Mouse (Mus musculus) hindbrain, embryonic 14.5 days (tissue): Measurements from ENCODE around the gene Serpina1c. TPM values are rescaled to one million over a fixed set of nuclear protein-coding genes. Genes with fewer than 3 reads are reported as not detected.
"Not testable (repeated sequence)": the region's sequence is repeated elsewhere in the genome, so short reads cannot be mapped to it uniquely, and the experiment has no call there.

ENCODE experiments used
- ATAC-seq: fragments of 200-750 bp; cut with Nextera tagmentation; 2 replicates; pipeline ENCODE4 v1.8.0; 2017; ENCODE audit warnings: moderate number of reproducible peaks, mild to moderate bottlenecking, moderate TSS enrichment, moderate library complexity; ENCODE audit not compliant: low FRiP score
- DNase-seq: peaks from one replicate; pipeline ENCODE4 v3.0.0-alpha.2; 2015; ENCODE audit warnings: low spot score
- H3K27ac ChIP-seq: fragments of 300-500 bp; sonication (generic); 2 replicates; pipeline ENCODE4 v1.5.1; 2014; ENCODE audit warnings: mild to moderate bottlenecking, moderate library complexity
- H3K27me3 ChIP-seq: fragments of 300-500 bp; sonication (generic); 2 replicates; pipeline ENCODE4 v1.6.1; 2014; ENCODE audit warnings: mild to moderate bottlenecking, low read length, mixed read lengths; ENCODE audit not compliant: control insufficient read depth, insufficient read depth
- H3K36me3 ChIP-seq: fragments of 300-500 bp; sonication (generic); replicated peaks from 2 replicates; pipeline ENCODE4 v1.6.1; 2014; ENCODE audit not compliant: control insufficient read depth, insufficient read depth
- H3K4me1 ChIP-seq: fragments of 300-500 bp; sonication (generic); replicated peaks from 2 replicates; pipeline ENCODE4 v1.6.1; 2014; ENCODE audit warnings: antibody characterized with exemption, low read length, mixed read lengths; ENCODE audit not compliant: control insufficient read depth, insufficient read depth
- H3K4me2 ChIP-seq: fragments of 300-500 bp; sonication (generic); replicated peaks from 2 replicates; pipeline ENCODE4 v1.6.1; 2014; ENCODE audit warnings: mild to moderate bottlenecking, moderate library complexity
- H3K4me3 ChIP-seq: fragments of 300-500 bp; sonication (generic); replicated peaks from 2 replicates; pipeline ENCODE4 v1.5.1; 2014; ENCODE audit warnings: mild to moderate bottlenecking, low read length
- H3K9ac ChIP-seq: fragments of 300-500 bp; sonication (generic); 2 replicates; pipeline ENCODE4 v1.6.1; 2014
- H3K9me3 ChIP-seq: fragments of 300-500 bp; sonication (generic); 2 replicates; pipeline ENCODE4 v1.6.1; 2016; ENCODE audit warnings: low read length; ENCODE audit not compliant: control insufficient read depth
- WGBS: fragments of 180-500 bp; shearing (Covaris S2); extraction: QIAGEN DNeasy Blood & Tissue Kit; methylation state at CpG from one replicate; pipeline ENCODE4 v1.1.7; 2014; 5-methylcytosine and 5-hydroxymethylcytosine counted together
- polyA plus RNA-seq: library from polyadenylated mRNA; unstranded; fragments of >200 nt; fragmentation: Nextera tagmentation; extraction: Ambion mirVana; gene quantifications from 2 replicates; pipeline ENCODE4 v1.2.1, GENCODE M21; 2014

The Serpina1c gene
- polyA plus RNA-seq, 1 experiment from 2014 or later, result not detected

DNA sequence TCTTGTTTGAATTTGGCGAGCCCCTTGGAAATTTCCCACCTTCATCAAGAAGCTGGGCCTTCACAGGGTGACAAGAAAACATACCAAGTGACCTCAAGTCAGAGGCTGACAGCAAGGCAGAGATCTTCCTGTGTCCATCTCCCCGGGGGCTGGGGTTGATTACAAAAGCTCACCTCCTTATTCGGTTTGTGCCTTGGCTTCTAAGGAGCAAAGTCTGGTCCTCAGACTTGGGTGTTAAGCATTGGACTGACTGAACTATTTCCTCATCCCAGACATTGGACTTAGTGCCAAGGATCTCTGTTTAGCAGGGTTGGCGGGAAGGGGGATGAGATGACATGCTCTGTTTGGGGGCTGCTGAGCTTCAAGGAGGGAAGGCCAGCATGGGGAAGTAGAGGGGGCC, 44.1 kb downstream of the Serpina1c start:
- WGBS, result 87% methylated on average over 3 of the region's 4 CpGs

DNA sequence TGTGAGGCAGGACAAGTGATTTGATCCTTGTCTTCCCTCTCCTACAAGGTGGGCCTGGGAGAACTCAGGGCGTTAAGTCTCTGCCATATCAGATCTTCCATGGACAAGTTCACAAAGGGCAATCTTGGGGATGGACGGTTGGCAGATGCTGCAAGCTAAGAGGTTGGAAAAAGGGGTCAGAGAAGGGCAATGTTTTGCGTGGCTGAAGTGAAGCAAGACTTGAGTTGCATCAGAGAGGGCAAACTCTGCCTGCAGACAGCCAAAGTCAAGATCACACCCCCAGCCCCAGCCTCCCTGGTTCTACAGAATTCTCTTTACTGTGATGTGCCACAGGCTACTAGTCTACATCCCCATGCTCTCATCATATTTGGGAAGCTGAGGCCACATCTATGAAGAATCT, 45.1 kb downstream of the Serpina1c start:
- not testable (repeated sequence) for H3K4me2 ChIP-seq, H3K4me3 ChIP-seq, H3K27me3 ChIP-seq, ATAC-seq, H3K9ac ChIP-seq, H3K27ac ChIP-seq, H3K36me3 ChIP-seq, H3K4me1 ChIP-seq, DNase-seq, H3K9me3 ChIP-seq
- WGBS, result 76% methylated on average over 3 of the region's 3 CpGs

More for the DNA sequence above, 44.1 kb downstream of the Serpina1c start:
- not testable (repeated sequence) for H3K9ac ChIP-seq, H3K36me3 ChIP-seq, H3K9me3 ChIP-seq, H3K27ac ChIP-seq, ATAC-seq, DNase-seq, H3K4me3 ChIP-seq, H3K4me2 ChIP-seq, H3K4me1 ChIP-seq, H3K27me3 ChIP-seq

DNA sequence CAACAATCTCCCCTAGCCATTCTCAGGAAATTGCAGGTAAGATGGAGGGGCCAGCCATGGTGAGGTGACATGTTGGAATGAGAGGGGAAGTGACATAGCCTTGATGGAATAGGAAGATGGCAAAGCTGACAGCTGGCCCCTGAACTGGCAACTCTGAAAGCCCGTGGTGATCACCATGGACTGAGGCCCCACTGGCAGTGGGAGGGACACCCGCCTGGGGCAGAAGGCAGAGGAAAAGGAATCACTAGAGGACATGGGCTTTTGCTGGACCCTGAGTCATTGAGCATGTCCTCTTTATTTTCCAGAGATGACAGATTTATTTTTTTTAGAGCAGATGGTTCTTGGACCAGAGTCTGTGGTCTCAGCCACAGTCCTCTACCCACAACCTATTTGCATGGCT, 51.7 kb downstream of the Serpina1c start:
- 86% methylated on average over 2 of the region's 2 CpGs for WGBS
- not testable (repeated sequence) for H3K4me1 ChIP-seq, H3K9me3 ChIP-seq, ATAC-seq, H3K36me3 ChIP-seq, DNase-seq, H3K4me2 ChIP-seq, H3K4me3 ChIP-seq, H3K27ac ChIP-seq, H3K27me3 ChIP-seq, H3K9ac ChIP-seq

Other genes starting within 250 kb of the Serpina1c start
- gene Serpina6, start 247.7 kb downstream of the Serpina1c start, polyA plus RNA-seq, result not detected in 2 replicates
- gene Serpina16, start 228.7 kb downstream of the Serpina1c start, polyA plus RNA-seq, result not detected in 2 replicates
- not detected in 2 replicates for gene Serpina1f, start 209.4 kb downstream of the Serpina1c start, polyA plus RNA-seq
- gene Serpina1d, start 131.3 kb downstream of the Serpina1c start, polyA plus RNA-seq, result not detected in 2 replicates
- not detected in 2 replicates for gene Serpina1b, start 74.5 kb downstream of the Serpina1c start, polyA plus RNA-seq
- gene Serpina1a, start 41.3 kb downstream of the Serpina1c start, polyA plus RNA-seq, result not detected in 2 replicates
- not detected in 2 replicates for gene Serpina1e, start 54.1 kb upstream of the Serpina1c start, polyA plus RNA-seq
- not detected in 2 replicates for gene Serpina11, start 85.1 kb upstream of the Serpina1c start, polyA plus RNA-seq
- gene Serpina9, start 108.9 kb upstream of the Serpina1c start, polyA plus RNA-seq, result 0.22 TPM in 1 of 2 replicates, not detected in the other
- not detected in 2 replicates for gene Serpina12, start 139.6 kb upstream of the Serpina1c start, polyA plus RNA-seq
- not detected in 2 replicates for gene Serpina5, start 196.2 kb upstream of the Serpina1c start, polyA plus RNA-seq
- gene Serpina3a, start 207.8 kb upstream of the Serpina1c start, polyA plus RNA-seq, result not detected in 2 replicates
- gene Serpina3b, start 223.1 kb upstream of the Serpina1c start, polyA plus RNA-seq, result 0.09 TPM in 1 of 2 replicates, not detected in the other
- not detected in 2 replicates for gene Serpina3c, start 249.0 kb upstream of the Serpina1c start, polyA plus RNA-seq